Mouse (Mus musculus) midbrain, embryonic 16.5 days (tissue): ENCODE data around the gene Hps3. TPM values are rescaled to one million over a fixed set of nuclear protein-coding genes. Genes with fewer than 3 reads are reported as not detected.
"Not testable (repeated sequence)": the region's sequence is repeated elsewhere in the genome, so short reads cannot be mapped to it uniquely, and the experiment has no call there.

ENCODE experiments used
- ATAC-seq: fragments of 200-750 bp; cut with Nextera tagmentation; 2 replicates; pipeline ENCODE4 v1.8.0; 2017; ENCODE audit warnings: moderate TSS enrichment
- H3K27ac ChIP-seq: fragments of 300-500 bp; sonication (generic); 2 replicates; pipeline ENCODE4 v1.5.1; 2014; ENCODE audit warnings: mild to moderate bottlenecking, low read length, mixed read lengths
- H3K27me3 ChIP-seq: fragments of 300-500 bp; sonication (generic); 2 replicates; pipeline ENCODE4 v1.6.1; 2014; ENCODE audit warnings: low read depth, low read length, mixed read lengths; ENCODE audit not compliant: control insufficient read depth, insufficient read depth
- H3K36me3 ChIP-seq: fragments of 300-500 bp; sonication (generic); 2 replicates; pipeline ENCODE4 v1.6.1; 2014; ENCODE audit warnings: mild to moderate bottlenecking, low read length, moderate library complexity, mixed read lengths; ENCODE audit not compliant: control insufficient read depth, insufficient read depth
- H3K4me1 ChIP-seq: fragments of 300-500 bp; sonication (generic); 2 replicates; pipeline ENCODE4 v1.6.1; 2014; ENCODE audit warnings: mild to moderate bottlenecking, low read length, mixed read lengths; ENCODE audit not compliant: control insufficient read depth, insufficient read depth
- H3K4me2 ChIP-seq: fragments of 300-500 bp; sonication (generic); 2 replicates; pipeline ENCODE4 v1.6.1; 2014; ENCODE audit warnings: mild to moderate bottlenecking, low read length, mixed read lengths
- H3K4me3 ChIP-seq: fragments of 300-500 bp; sonication (generic); 2 replicates; pipeline ENCODE4 v1.5.1; 2014; ENCODE audit warnings: low read depth, mild to moderate bottlenecking, low read length, moderate library complexity, mixed read lengths
- H3K9ac ChIP-seq: fragments of 300-500 bp; sonication (generic); 2 replicates; pipeline ENCODE4 v1.6.1; 2014; ENCODE audit warnings: low read depth, low read length, mixed read lengths
- H3K9me3 ChIP-seq: fragments of 300-500 bp; sonication (generic); replicated peaks from 2 replicates; pipeline ENCODE4 v1.6.1; 2014; ENCODE audit warnings: mild to moderate bottlenecking, low read length, mixed read lengths; ENCODE audit not compliant: control insufficient read depth, poor library complexity, severe bottlenecking
- WGBS: fragments of 180-500 bp; shearing (Covaris S2); extraction: QIAGEN DNeasy Blood & Tissue Kit; methylation state at CpG from one replicate; pipeline ENCODE4 v1.1.7; 2014; 5-methylcytosine and 5-hydroxymethylcytosine counted together
- polyA plus RNA-seq: library from polyadenylated mRNA; unstranded; fragments of >200 nt; fragmentation: Nextera tagmentation; extraction: Ambion mirVana; gene quantifications from 2 replicates; pipeline ENCODE4 v1.2.1, GENCODE M21; 2015

The Hps3 gene
- 12.3 and 12.5 TPM in 2 replicates for polyA plus RNA-seq

DNA sequence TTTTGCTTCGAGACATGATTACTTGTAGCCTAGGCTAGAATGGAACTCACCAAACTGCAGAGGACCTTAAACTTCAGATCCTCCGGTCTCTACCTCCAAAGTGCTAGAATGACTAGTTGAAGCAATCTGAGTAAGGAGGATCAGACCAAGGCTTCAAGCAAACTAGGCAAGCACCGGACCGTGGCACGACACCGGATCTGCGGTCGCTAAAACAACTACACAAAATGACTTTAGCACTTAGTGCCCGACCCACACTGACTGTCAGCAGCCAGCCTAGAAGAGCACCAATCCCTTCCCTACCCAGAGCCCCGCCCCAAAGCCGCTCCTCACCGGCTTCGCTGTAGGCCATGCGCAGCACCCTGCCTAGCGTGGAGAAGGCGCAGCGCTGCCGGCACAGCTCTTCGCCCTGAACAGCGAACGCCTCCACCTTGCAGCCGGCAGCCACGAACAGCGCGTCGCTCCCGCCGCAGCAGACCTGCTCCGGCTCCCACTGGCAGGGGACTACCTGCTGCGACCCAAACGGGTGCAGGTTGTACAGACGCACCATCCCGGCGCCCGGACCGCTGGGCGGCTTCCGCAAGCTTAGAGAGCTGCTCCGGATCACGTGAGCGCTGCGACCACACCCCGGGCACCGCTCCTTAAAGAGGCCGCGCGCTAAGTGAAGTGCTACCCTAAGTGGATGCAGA, at the start of gene Hps3:
Hps3 (minus strand) TSS at position 597 of the 686 bp plus-strand sequence.
- peak; percentile 99 for ATAC-seq
- under 1% methylated on average over 47 of the region's 47 CpGs for WGBS
- peak within 1 kb of the TSS; percentile 80 for H3K9ac ChIP-seq
- peak within 1 kb of the TSS; percentile 77 for H3K27ac ChIP-seq
- peaks cover 11% of the 10 kb centered on the region for H3K4me1 ChIP-seq
- peak within 1 kb of the TSS; percentile 89 for H3K4me3 ChIP-seq
- peak within 1 kb of the TSS; percentile 81 for H3K4me2 ChIP-seq
- no peaks in the 10 kb centered on the region for H3K9me3 ChIP-seq
- no peaks in the 10 kb centered on the region for H3K27me3 ChIP-seq
- no peaks in the 10 kb centered on the region for H3K36me3 ChIP-seq

DNA sequence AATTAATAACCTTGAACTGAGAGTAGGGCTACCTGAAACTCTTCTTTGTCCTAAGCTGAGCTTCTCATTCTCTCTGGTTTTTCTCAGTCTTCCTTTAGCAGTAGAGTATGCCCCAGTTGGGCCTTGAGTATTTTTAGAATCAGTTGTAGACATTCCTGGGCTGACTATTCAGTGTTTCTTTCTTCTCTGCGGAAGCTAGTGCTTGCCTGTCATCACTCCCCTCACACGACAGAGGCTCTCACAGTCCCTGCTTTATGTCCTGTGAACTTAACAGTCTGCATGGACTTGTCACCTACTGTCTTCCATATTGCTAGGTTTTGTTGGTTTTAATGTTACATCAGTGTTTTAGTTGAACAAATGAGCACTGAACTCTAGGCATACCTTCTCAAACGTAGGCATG, 47.0 kb upstream of the Hps3 start:
- Histone ChIP-seq H3K36me3 (peaks cover 14% of the 10 kb centered on the region; the same call in 1 of the 2 replicates), H3K4me2 (no peak overlapping the region), H3K27me3 (no peaks in the 10 kb centered on the region), H3K4me3 (no peak overlapping the region), H3K9me3 (no peaks in the 10 kb centered on the region), H3K4me1 (no peaks in the 10 kb centered on the region), H3K27ac (no peak overlapping the region), H3K9ac (no peak overlapping the region)
- 84% methylated on average over 3 of the region's 3 CpGs for WGBS
- no peak for ATAC-seq

DNA sequence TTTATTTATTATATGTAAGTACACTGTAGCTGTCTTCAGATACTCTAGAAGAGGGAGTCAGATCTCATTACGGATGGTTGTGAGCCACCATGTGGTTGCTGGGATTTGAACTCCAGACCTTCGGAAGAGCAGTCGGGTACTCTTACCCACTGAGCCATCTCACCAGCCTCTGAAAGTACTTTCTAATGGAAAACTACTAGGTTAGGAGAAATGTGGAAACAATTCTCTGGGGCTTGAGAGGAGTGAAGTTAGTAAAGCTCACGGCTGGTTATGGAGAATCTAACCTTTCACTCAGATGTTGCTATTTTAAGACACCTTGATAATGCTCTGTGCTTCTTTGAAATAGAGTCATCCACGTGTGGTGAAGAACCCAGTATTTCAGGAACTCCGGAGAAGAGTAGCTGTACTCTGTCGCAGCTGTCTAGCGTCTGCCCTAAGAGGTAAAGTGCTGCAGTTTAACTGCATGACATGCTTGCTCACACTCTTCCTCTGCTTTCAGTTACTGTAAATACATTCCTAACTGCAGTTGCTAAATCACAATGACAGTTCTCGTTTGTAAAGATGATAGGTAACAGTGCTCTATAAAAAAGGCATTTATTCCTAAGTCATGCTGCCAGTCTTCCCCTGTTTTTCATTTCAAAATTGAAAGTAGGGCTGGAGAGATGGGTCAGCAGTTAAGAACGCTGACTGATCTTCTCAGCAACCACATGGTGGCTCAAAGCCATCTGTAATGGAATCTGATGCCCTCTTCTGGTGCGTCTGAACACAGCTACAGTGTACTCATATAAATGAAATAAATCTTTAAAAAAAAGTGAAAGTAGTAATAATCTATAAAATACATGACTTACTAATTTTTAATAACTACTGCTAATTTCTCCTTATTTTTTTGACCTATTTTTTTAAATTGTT, 41.3 kb upstream of the Hps3 start:
- 88% methylated on average over 11 of the region's 11 CpGs for WGBS
- H3K4me2 ChIP-seq = no peak overlapping the region
- ATAC-seq = no peak

DNA sequence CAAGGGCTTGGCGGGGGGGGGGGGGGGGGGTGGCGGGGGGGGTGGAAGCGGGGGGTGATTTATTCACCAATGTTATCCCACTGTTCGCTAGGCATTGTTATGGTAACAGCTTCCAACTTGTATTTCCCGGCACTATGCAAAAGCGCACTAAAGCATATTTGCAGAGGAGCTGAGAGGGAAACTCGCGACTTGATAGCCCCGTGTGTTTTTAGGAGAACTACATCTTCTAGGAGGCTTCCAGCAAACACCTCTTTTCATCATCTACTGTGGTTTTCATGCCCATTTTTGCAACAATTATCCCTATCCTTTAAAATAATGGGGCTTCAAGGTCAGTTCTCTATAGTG, 23.1 kb upstream of the Hps3 start:
- Histone ChIP-seq H3K4me1 (peaks cover 10% of the 10 kb centered on the region), H3K9me3 (no peaks in the 10 kb centered on the region), H3K27me3 (no peaks in the 10 kb centered on the region), H3K36me3 (peaks cover 3% of the 10 kb centered on the region; the same call in 1 of the 2 replicates), H3K9ac (peak overlapping the region; percentile 66), H3K4me3 (peak overlapping the region; percentile 56), H3K27ac (peak overlapping the region; percentile 80), H3K4me2 (peak overlapping the region; percentile 72)
- ATAC-seq = peak; percentile 59; the same call in 1 of the 2 replicates
- under 1% methylated on average over 7 of the region's 9 CpGs for WGBS

More for the DNA sequence above, 41.3 kb upstream of the Hps3 start:
- Histone ChIP-seq H3K36me3 (peaks cover 13% of the 10 kb centered on the region), H3K4me3 (no peak overlapping the region), H3K27ac (no peak overlapping the region), H3K27me3 (no peaks in the 10 kb centered on the region), H3K4me1 (no peaks in the 10 kb centered on the region), H3K9me3 (no peaks in the 10 kb centered on the region), H3K9ac (no peak overlapping the region)

DNA sequence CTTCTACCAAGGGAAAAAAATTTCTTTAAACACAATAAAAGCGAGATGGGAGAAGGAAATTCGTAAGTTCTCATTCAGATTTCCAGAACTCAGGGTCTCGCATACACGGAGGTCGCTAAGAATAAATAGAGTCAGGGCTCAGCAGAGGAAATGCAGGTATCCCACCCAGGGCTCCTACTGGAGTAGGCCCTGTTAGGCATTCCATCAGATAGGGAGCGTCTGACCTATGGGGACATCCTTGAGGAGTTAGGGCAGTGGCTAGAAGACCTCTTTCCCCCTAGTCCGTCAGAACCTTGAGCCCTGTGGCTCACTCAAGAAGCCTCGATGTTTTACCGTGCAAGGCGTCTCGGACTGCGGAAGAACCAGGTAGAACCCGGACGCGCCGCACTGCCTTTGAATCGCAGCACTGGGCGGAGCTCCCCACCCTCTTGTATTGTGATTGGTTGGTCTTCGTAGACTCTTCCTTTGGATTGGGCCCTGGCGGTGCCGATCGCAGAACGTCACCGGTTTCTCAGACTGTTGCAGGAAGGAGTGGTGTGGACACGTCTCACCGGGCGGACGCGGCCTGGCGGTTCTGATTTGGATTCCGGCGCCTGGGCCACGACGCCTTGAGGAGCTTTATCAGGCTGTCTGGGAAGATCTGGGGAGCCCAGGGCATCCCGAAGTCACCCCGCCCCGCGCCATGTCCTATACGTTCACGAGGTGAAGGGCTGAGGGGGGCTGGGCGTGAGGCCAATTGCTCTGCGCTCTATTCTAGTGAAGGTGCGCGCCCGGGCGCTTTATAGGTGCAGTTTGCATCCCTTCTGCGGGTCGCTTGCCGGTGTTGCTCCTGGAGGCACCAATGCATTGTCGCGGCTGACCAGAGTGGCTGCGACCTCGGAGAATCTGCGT, 22.4 kb upstream of the Hps3 start, which contains the start of gene Hltf:
Hltf (plus strand) TSS at position 506 of the 891 bp plus-strand sequence.
- WGBS = under 1% methylated on average over 46 of the region's 54 CpGs
- peak within 1 kb of the TSS; percentile 72 for H3K4me2 ChIP-seq
- peak within 1 kb of the TSS; percentile 56 for H3K4me3 ChIP-seq
- peak within 1 kb of the TSS; percentile 69 for H3K9ac ChIP-seq
- peaks cover 3% of the 10 kb centered on the region; the same call in 1 of the 2 replicates for H3K36me3 ChIP-seq
- H3K27ac ChIP-seq = peak within 1 kb of the TSS; percentile 80
- H3K27me3 ChIP-seq = no peaks in the 10 kb centered on the region
- ATAC-seq = peak; percentile 100
- H3K4me1 ChIP-seq = peaks cover 10% of the 10 kb centered on the region
- H3K9me3 ChIP-seq = no peaks in the 10 kb centered on the region

DNA sequence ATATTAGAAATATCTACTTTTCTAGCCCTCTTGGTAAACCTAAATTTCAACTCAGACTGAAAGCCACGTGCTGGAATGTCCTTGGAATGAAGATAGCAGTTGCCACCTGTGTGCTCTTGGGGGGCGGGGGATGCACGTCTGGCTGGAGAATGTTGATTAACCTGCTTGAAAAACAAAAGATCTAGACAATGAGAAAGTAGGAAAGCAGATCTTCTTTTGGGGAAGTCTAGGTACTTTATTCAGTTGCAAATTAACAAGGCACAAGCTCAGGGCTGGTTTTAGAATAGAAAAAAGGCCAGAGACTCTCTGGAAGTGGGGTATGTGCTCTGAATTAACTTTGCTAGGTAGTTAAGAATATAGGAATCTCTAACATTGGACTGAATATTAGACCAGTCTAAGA, 9.6 kb upstream of the Hps3 start:
- not testable (repeated sequence) for H3K4me2 ChIP-seq, H3K4me1 ChIP-seq, ATAC-seq, H3K9ac ChIP-seq, H3K27ac ChIP-seq, H3K9me3 ChIP-seq, H3K27me3 ChIP-seq, H3K4me3 ChIP-seq, H3K36me3 ChIP-seq
- 63% methylated on average over 3 of the region's 3 CpGs for WGBS

DNA sequence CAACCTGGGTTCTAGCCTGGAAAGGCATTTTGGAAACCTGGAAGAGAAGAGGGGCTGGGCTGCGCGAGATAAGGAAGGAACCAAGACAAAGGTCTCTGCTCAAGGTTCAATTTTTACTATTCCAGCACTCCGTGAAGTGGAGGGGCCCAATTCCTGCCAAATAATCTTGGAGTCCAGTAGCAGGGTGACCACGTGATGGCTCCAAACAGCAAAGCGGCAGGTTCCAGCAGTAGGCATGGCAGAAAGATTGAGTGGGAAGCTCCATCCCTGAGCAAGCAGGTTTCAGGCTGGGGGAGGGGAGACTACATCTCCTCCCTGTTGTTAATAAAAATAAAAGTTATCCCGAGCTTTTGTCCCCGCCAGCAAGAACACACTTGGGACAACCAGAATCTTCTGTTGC, 6.3 kb upstream of the Hps3 start:
- not testable (repeated sequence) for H3K4me2 ChIP-seq, H3K9me3 ChIP-seq, H3K4me3 ChIP-seq, ATAC-seq, H3K27me3 ChIP-seq, H3K4me1 ChIP-seq, H3K9ac ChIP-seq, H3K36me3 ChIP-seq, H3K27ac ChIP-seq
- 97% methylated on average over 7 of the region's 7 CpGs for WGBS

DNA sequence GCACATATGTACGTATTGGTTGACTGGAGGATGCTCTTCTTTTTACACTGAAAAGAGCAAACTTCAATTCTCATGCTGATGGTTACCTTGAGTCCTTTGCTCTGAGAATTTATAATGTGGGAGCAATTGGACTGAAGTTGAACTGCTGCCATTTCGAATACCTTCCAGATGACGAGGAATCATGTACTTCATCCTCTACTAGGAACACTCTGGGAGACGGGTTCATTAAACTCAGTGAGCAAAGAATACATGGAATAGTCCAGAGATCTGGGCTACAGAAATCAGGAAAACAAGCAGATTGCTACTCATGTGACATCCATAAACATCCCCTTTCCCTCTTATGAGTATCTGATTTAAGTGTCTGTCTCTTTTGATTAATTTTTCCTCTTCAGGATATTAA, 954 bp upstream of the Hps3 start:
- Histone ChIP-seq H3K27ac (no peak overlapping the region), H3K4me2 (no peak overlapping the region), H3K9me3 (no peaks in the 10 kb centered on the region), H3K9ac (no peak overlapping the region), H3K4me1 (peaks cover 11% of the 10 kb centered on the region), H3K4me3 (no peak overlapping the region), H3K36me3 (no peaks in the 10 kb centered on the region), H3K27me3 (no peaks in the 10 kb centered on the region)
- no peak for ATAC-seq
- 81% methylated on average over 4 of the region's 4 CpGs for WGBS
